Mouse (Mus musculus) urinary bladder, postnatal 25 days (tissue): Measurements from ENCODE around the gene Trim11.
"Not testable (repeated sequence)": the region's sequence is repeated elsewhere in the genome, so short reads cannot be mapped to it uniquely, and the experiment has no call there.

Experiments
- DNase-seq: peaks from one replicate; pipeline ENCODE4 v3.0.0; 2022; ENCODE audit warnings: low spot score

Trim11 gene

DNA sequence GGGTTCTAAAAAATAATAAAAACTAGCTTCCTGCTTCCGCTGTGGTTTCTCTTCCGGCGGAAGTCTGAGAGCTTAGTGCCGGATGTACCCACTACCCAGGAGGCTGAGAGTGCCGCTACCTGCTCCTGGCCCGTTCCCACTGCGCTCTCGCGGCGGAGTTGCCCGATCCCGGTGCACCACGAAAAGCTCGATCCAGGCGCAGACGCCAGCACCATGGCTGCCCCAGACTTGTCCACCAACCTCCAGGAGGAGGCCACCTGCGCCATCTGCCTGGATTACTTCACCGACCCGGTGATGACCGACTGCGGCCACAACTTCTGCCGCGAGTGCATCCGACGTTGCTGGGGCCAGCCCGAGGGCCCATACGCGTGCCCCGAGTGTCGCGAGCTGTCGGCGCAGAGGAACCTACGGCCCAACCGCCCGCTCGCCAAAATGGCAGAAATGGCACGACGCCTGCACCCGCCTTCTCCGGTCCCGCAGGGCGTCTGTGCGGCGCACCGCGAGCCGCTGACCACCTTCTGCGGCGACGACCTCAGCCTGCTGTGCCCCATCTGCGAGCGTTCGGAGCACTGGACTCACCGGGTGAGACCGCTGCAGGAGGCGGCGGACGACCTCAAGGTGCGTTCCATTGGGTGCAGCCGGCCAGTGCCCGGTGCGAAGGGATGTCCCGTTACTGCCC, at the start of gene Trim11:
Gene Trim11 (plus strand): TSS at position 67 of the 679 bp plus-strand sequence.
- peak; percentile 55 for DNase-seq

DNA sequence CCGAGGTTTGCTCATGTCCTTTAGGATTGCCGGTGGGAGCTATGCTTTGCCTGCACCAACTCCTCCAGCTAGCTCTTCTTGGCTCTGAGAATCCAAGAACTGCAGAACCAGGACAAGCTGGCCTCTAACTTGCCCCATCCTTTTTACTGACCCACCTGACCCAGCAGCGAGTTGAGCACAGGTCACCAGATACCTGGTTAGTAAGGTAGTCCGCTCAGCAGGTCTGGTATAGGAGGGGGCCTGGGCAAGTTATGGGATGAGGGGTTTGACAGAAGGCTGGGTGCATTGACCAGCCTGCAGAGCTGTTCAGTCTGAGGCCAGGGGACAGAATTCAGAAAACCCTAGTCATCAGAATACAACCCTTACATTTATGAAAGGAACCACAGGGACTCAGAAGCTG, 48.8 kb upstream of the Trim11 start:
- DNase-seq, result no peak

DNA sequence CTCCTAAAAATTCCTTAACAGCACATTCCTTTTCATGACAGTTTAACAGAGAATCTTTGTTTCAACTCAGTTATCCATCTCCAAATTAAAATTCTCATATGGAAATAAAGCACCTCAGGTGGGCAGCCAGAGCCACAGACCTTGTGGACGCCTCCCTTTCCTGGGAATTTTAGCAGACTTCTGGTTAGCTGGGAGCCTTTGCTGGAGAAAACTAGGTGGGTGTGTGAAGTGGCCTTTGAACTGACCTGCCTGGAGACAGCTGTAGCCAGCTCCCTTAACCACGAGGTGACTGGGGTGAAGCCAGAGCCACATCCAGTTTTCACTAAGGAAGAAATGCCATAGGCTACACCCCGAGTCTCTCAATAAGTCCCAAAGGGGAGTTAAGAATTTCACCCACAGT, 48.3 kb upstream of the Trim11 start:
- no peak for DNase-seq

DNA sequence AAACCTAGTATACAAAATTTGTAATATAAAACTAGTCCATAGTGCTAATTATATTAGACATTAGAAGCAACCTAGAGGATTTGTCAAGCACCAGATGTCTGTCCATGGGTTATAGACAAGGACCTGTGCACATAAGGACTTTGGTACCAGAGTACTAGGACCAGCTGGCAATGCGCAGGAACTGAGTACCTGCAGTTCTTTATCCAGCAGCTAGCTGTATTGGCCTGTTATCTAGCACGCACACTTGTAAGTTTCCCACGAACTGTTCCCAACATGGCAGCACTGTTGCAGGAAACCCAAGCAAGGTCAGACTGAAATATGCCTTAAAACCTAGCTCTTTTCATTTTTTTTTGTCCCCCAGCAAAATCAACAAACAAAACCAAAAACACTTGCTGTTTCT, 47.6 kb upstream of the Trim11 start:
- no peak for DNase-seq

DNA sequence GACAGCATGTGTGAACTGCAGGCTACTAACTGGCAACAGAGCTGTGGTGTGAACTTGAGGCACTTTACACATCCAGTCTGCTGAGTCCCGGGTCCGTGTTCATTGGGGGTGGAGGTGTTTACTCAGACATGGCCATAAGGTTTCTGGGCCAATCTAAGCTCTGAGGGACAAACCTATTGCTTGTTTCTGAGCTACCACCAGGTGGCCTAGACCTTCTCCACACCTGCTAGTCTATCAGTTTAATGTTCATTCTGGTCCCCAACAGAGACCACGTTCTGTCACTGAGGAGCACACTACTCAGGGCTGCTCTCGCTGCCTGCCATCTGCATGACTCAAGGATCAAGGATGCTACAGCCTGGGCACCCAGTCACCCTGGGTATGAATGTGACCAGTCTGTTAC, 46.3 kb upstream of the Trim11 start:
- DNase-seq, result no peak

DNA sequence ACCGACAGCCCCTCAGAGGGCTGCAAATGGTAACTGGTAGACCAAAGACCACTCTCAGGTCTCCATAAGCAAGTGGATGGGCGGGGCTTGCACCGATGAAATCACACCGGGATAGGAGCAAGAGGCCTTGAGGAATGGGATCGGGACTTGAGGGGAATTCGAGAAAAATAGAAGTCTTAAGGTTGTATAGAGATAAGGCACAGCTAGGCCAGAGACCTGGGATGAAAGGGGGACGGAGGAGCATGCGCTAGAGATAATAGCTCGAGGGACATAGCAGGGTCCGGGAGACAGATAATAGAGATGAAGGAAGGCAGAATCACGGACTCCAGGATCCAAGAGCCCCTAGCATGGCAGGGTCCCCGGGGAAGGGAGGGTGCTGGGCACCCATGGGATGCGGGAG, 40.0 kb upstream of the Trim11 start:
- DNase-seq, result no peak

DNA sequence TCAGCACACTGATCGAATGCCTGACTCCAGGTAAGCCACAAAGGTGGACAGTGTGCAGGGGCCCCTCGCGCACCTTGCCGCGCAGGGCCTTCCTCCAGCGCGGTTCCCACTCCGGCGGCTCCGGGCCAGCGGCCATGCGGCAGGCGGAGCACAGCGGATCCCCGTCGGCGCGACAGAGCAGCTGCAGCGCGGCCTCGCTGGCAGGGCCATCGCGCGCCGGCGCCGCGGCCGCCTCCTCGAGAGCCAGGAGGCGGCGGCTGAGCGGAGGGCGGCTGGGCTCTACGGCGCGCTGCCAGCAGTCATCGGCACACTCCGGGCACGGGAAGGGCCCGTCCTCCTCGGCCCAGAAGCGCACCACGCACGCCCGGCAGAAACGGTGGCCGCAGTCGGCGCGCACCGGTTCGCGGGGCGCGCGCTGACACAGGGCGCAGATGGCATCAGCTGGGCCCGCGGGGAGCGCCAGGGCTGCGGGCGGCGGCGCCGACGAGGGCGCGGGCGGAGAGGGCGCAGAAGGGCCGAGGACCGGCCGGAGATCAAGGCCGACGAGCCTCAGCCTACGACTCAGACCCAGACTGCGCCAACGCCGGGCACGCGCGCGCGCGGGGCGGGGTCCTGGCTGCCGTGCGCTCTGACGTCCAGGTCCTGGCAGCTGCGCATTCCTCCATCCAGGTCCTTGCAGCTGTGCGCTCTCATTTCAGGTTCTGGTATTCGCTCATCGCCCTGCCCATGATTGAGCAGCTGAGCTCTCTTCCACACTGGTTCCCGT, 39.4 kb upstream of the Trim11 start, which contains the start of gene Rnf187:
Gene Rnf187 (minus strand): TSS at position 595 of the 766 bp plus-strand sequence.
- peak; percentile 90 for DNase-seq

DNA sequence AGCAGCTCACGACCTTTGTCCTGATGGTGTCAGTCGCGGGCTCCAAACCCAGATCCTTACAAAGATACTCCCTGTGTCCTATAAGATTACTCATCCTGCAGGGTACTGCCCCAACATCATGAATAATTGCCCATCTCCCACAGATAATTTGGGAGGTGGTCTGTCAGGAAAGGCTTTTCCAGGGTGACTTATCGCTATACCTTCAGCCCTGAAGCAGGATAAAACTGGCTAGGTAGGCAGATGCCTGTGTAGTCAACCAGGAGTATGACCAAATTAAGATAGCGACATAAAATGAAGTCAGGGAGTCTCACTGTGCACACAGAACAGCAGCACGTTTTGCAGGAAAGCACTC, 38.8 kb upstream of the Trim11 start:
- no peak for DNase-seq

DNA sequence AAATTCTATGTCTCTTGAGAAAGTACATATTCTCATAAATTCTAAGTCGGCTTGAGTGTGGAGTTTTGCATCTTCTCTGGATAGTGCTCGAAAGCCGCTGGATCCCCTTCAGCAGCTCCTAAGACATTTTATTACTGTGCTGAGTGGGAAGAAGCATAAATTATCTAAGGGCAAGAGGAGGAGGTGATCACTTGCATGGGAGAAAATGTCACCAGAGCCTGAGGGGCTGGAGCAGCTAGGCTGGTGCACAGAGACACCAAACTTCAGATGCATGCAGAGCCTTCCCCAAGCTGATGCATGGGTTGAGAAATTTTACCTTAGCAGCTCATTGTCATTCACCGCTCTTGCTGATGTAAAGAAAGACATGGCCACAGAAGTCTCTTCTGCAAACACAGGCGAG, 33.8 kb upstream of the Trim11 start:
- no peak for DNase-seq

DNA sequence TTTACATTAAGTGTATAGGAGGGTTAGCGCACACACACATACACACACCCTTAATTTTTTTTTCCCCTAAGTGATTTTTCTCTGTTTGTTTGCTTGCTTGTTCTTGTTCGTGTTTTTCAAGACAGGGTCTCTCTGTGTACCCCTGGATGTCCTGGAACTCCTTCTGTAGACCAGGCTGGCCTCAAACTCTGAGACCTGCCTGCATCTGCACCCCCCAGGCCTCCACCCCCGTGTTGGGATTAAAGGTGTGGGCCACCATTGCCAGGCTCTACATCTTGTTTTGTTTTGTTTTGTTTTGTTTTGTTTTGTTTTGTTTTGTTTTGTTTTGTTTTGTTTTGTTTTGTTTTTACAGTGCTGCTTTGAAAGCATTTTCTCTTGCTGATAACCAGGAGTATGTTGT, 30.6 kb upstream of the Trim11 start:
- DNase-seq, result no peak

DNA sequence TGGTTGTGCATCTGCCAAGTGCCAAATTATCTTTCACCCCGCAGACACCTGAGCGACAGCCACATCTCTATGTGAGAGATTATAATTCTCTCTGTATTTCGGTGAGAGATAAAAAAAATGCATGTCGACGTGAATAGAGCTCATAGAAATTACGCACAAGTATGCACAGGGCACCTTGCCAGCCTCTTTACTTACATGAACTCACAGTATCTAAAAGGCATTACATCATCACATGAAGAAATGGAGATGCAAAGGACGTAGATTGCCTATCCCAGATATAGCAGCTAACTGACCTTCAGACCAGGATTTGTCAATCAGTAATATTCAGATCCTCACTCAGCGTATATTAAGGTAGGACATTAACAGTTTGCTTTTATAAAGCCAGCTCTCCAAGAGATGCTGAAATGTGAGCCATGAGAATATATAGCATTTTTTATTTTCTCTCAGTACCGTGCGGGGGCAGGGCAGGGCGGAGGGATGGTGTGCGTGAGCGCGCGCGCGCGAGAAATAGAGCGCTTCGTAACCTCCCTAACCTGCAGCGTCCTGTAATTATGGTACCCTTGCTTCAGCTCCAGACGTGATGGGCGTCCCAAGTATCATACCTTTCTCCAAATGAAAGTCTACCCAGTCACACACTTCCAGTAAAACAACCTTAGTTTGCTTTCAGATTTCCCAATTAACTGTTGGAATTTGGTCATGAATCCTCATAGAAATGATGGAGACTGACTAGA, 29.9 kb upstream of the Trim11 start:
- no peak for DNase-seq

DNA sequence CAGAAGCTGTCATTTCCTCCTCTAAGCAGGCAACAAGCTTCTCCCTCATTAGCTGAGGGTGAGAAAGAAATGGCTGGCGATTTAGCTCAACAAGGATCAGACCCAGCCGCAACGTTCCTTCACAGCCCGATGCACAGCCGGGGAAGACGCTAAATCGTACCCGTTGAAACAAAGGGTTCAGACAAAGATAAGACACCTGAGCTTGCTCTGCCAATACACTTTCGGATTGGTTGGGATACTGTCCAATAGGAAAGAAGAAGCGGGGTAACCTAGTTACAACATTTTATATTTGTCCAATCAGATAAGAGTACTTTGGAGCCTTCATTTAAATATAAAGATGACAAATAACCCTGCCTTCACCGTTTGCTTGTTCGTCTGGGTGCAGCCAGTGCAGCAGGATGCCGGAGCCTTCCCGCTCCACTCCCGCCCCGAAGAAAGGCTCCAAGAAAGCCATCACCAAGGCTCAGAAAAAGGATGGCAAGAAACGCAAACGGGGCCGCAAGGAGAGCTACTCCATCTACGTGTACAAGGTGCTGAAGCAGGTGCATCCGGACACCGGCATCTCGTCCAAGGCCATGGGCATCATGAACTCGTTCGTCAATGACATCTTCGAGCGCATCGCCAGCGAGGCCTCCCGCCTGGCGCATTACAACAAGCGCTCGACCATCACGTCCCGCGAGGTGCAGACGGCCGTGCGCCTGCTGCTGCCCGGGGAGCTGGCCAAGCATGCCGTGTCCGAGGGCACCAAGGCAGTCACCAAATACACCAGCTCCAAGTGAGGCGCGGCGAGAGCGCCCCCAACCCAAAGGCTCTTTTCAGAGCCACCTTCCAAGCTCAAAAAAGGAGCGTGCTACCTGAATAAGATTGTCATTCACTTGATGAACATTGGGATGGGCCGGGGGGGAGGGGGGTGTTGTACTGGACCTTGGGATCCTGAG, 29.1 kb upstream of the Trim11 start, which contains the start of gene Hist3h2ba:
Gene Hist3h2ba (plus strand): TSS at position 379 of the 938 bp plus-strand sequence.
- peak; percentile 15 for DNase-seq

DNA sequence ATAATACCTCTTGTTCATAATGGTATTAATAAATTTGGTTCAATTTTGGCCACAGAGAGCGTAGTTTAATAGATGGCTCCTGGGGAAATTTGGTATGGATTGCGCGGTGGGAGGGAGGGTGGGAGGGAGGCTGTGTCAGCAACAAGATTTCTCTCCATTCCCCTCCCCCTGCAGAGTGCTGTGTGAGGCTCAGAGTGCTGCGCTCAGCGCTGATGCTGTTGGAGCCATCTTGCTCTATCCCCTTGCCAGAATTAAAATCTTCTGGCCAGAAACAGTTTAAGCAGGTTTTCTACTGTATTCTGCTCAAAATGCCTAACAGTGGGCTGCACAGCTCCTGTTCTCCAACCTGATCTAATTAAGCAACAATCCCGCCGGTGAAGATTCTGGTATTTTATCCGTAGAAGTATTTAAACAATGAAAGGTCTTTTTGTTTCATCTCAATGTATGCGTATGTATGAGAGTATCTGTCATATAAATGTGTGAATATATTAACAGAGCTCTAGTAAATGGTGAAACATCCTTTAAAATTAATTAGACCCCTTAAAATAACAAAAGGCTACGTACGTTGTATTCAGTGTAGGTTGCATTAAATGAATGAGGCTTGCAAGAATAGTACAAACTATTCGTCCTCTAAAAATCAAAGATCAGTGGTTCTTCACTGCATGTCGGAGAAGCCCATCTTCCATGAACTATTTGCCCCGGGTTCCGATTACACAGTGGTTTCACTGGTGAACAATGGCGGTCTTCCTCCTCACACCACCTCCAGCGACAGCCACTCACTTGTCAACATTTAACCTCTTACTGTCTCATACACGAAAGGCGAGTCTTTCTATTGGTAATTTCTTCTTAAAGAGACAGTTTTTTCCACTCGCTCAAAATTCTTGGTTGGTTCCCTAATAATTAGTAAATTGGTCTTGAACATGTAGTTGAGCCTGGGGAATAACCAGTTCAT, 28.1 kb upstream of the Trim11 start:
- no peak for DNase-seq

DNA sequence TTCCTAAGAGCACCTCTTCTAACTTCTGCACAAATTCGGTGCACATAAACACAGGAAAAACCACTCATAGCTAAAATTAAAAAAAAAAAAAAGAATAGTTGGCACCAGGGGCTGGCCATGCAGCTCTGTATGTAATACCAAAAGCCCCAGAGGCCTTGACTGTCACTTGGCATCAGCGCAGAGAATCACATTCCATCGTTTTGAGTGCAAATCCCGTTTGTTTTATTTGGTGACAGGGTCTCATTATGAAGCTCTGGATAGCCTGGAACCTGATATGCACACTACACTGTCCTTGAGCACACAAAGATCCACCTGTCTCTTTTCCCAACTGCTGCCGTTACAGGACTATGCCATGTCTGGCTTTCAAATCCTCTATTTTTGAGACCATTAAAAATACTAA, 26.7 kb upstream of the Trim11 start:
- no peak for DNase-seq

DNA sequence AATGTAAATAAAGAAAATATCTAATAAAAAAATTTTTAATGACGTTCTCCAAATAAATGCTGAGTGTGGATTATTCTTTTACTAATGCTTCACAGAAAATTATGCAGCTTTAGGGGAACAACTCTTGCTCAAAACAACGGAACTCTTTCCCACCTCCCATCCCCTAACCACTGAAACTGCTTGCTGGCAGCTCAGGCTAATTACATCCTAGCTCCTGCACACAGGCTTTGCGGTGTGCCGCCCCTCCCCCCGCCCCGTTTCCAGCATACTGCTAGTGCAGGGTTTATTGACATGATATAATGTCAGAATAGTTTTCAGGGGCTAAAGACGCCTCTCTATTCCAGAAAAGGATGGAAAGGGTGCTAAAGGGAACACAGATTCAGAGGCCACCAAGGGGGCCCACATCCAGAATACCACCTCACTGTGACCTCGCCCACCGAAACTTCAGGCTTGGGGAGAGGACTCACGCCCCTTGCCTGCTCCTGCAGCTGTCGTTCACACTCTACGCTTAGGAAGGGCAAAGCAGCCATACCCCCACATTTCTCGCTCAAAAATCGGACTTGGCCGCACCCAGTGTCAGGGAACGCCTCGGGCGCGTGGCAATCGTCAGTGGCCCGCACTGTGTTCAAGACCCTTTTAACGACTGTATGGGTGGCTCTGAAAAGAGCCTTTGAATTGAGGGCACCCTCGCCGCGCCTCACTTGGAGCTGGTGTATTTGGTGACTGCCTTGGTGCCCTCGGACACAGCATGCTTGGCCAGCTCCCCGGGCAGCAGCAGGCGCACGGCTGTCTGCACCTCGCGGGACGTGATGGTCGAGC, 24.3 kb upstream of the Trim11 start:
- no peak for DNase-seq

DNA sequence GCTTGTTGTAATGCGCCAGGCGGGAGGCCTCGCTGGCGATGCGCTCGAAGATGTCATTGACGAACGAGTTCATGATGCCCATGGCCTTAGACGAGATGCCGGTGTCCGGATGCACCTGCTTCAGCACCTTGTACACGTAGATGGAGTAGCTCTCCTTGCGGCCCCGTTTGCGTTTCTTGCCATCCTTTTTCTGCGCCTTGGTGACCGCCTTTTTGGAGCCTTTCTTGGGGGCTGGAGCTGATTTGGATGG, 23.8 kb upstream of the Trim11 start:
- DNase-seq, result not testable (repeated sequence)

DNA sequence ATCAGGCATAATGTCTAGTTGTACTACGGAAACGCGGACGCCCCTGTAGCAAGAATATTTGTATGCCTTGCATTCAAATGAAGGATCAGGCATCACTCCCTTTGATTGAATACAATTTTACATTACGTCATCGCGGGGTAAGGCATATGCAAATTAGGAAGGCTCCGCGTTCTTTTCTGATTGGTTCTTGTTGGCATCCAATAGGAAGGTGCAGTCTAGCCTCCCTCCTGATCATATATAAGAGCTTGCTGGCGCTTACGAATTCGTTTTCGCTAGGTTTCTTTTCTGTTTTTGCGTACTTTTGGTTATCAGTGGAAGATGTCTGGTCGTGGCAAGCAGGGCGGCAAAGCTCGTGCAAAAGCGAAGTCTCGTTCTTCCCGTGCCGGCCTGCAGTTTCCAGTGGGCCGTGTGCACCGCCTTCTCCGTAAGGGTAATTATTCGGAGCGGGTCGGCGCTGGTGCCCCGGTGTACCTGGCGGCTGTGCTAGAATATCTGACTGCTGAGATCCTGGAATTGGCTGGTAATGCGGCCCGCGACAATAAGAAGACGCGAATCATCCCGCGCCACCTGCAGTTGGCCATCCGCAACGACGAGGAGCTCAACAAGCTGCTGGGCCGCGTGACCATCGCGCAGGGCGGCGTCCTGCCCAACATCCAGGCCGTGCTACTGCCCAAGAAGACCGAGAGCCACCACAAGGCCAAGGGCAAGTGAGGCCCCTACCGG, 23.3 kb upstream of the Trim11 start, which contains the start of the genes Hist3h2a and Trim17:
Gene Hist3h2a (plus strand): TSS at position 266 of the 723 bp plus-strand sequence.
Gene Trim17 (plus strand): TSS at position 266 of the 723 bp plus-strand sequence.
- DNase-seq, result peak; percentile 71

DNA sequence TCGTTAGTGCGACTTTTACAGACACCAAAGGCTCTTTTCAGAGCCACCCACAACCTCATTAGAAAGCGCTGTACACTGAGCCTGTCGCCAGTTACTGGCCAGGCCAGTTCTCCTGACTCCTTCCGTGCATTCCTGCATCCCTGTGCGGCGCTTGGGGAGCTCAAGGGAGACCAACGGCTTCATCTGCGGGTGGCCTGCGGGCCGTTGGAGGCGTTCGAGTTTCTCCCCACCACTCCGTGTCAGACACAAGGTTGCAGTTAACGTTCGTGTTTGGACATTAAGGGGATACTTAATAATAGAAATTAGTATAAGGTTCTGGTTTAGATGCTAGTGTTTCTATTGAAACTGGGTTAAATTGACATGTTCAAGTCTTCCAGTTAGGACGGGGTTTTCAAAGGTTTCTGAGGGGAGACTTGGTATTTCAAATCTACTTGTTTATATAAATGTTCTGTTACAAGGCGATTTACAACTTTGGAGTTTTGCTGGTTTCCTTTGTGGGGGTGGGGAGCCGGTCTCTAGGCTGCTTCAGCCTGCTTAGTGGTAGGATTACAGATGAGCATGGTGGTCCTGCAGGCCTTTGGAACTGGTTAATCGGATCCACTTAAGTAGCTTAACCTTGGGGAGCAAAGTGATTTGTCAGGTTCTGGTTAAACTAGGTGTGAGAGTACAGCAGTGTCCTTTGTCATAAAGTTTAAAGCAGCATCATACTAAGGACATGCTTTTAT, 22.6 kb upstream of the Trim11 start:
- no peak for DNase-seq

DNA sequence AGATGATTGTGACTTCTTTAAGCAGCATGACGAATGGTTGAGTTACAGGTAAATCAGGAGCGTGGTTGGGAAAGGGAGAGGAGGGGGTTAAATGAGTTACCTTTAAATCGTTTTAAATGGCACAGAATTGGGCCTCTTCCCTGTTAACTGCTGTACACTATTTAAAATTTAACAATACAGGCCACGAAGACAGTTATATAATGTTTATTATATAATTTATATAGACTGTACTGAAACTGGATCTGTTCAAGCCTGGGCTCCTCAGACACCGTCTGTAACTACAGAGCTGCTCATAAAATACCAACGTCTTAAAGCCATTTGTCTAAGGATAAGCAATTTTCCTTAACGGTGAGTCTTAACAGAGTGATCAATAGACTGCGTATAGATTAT, 22.0 kb upstream of the Trim11 start:
- DNase-seq, result no peak
